Mouse (Mus musculus) left cerebral cortex, postnatal 4 days (tissue): ENCODE data around the gene Zfp110. TPM values are rescaled to one million over a fixed set of nuclear protein-coding genes. Genes with fewer than 3 reads are reported as not detected.

Experiments
- DNase-seq: peaks from one replicate; pipeline ENCODE4 v3.0.0-alpha.2; 2022
- intact Hi-C: fragments of 180-260 bp; cut with DNase I; formaldehyde crosslinking; loops from one replicate; pipeline ENCODE4 v1.15.1; 2025
- total RNA-seq, 2 experiments: library from RNA; stranded (reverse); gene quantifications; 2 replicates each; pipeline ENCODE4 v1.2.3; 2021

Gene Zfp110
- total RNA-seq, 2 experiments from 2014 or later: 20.7 to 22.7 TPM

DNA sequence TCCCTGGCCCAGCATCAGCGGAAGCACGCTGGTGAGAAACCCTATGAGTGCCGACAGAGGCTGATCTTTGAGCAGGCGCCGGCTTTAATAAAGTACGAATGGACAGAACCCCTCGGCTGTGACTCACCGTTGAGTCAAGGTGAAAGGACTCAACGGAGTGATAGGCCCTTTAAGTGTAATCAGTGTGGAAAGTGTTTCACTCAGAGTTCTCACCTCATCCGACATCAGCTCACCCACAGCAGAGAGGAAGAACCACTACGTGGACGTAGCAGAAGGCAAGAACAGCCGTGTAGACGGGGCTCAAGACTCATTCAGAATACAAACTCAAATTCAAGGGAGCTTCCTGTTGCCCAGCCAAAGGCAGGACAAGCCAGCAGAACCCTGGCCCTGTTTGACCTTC, 56.4 kb downstream of the Zfp110 start:
- no peak for DNase-seq
- intact Hi-C loops: no loop called here

DNA sequence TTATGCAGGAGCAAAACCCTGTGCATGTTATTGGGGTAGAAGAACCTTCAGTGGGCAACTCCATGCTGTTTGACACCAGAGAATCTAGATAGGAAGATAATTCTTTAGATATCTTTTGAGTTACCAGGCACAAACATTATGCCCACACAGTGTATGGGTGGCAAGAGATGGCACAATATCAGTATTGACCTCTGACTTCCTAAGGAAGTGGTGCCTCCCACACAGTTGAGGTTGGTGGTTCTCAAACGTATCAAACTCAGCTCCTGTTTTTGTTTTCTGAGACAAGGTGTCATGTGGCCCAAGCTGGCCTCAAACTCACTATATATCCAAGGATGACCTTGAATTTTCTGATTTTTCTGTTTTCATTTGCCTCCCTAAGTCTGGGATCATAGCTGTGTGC, 56.8 kb downstream of the Zfp110 start:
- intact Hi-C loops: no loop called here
- DNase-seq: no peak

DNA sequence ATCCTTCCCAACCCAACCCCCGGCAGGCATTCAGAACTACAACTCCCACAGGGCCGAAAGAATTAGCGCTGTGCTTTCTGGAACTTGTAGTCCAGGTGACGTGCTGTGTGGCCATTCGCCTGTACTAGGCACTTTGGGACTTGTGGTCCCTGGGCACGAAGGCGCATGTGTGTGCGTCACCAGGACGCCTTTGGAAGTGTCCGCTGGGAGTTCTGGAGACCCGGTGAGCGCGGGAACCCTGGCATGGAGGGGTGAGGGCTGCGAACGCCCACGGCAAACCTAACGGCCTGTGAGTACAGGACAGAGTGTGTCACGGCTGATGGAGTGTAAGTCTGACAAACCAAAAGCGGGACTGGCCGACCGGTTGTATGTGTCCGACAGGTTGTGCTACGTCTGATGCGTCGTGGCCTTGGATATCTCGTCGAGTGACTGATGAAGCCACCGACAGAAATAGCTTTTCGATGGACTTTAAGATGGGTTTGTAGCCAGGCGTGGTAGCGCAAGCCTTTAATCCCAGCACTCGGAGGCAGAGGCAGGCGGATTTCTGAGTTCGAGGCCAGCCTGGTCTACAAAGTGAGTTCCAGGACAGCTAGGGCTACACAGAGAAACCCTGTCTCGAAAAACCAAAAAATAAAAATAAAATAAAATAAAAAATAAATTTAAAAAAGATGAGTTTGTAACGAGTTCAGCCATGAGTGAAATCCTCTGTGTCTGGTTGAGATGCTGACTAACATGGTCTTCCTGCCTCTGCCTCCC, 63.3 kb downstream of the Zfp110 start, which contains the start of gene Zscan22:
Gene Zscan22 (plus strand): TSS at position 161 of the 756 bp plus-strand sequence.
- intact Hi-C loops: no loop called here
- peak; percentile 89 for DNase-seq

Other genes with a start within 250 kb of the Zfp110 start
- gene Vmn2r53, start 226.0 kb upstream of the Zfp110 start, total RNA-seq: under 1 TPM; 0.06 to 0.12 TPM
- not detected for gene Vmn2r54, start 194.4 kb upstream of the Zfp110 start, total RNA-seq
- not detected for gene Vmn2r55, start 149.8 kb upstream of the Zfp110 start, total RNA-seq
- under 1 TPM in 1 of 2 experiments, not detected in 1; 0.06 TPM for gene Vmn2r56, start 99.8 kb upstream of the Zfp110 start, total RNA-seq
- 10 to 100 TPM; 28.0 to 32.9 TPM for gene Zscan18, start 31.1 kb upstream of the Zfp110 start, total RNA-seq
- 10 to 100 TPM; 25.9 to 26.3 TPM for gene Zfp329, start 15.9 kb upstream of the Zfp110 start, total RNA-seq
- 10 to 100 TPM in 1 of 2 experiments, 1 to 10 TPM in 1; 9.9 to 10.2 TPM for gene Zfp128, start 46.4 kb downstream of the Zfp110 start, total RNA-seq
- gene Zscan22, start 63.1 kb downstream of the Zfp110 start, total RNA-seq: 10 to 100 TPM; 13.1 to 13.7 TPM
- 100 to 1,000 TPM; 784 to 787 TPM for gene Rps5, start 87.5 kb downstream of the Zfp110 start, total RNA-seq
- gene Rnf225, start 92.7 kb downstream of the Zfp110 start, total RNA-seq: 1 to 10 TPM; 1.2 to 1.6 TPM
- gene Zfp324, start 131.1 kb downstream of the Zfp110 start, total RNA-seq: 10 to 100 TPM; 17.5 to 17.8 TPM
- 1 to 10 TPM; 8.6 to 9.0 TPM for gene Zfp446, start 143.1 kb downstream of the Zfp110 start, total RNA-seq
- under 1 TPM; 0.32 to 0.36 TPM for gene Slc27a5, start 163.4 kb downstream of the Zfp110 start, total RNA-seq
- 100 to 1,000 TPM; 412 to 415 TPM for gene Trim28, start 164.4 kb downstream of the Zfp110 start, total RNA-seq
- 10 to 100 TPM; 35.1 to 36.6 TPM for gene Zbtb45, start 175.3 kb downstream of the Zfp110 start, total RNA-seq
- 100 to 1,000 TPM; 120 to 122 TPM for gene Chmp2a, start 200.0 kb downstream of the Zfp110 start, total RNA-seq
- 100 to 1,000 TPM; 198 to 213 TPM for gene Ube2m, start 203.5 kb downstream of the Zfp110 start, total RNA-seq
- gene Mzf1, start 220.0 kb downstream of the Zfp110 start, total RNA-seq: 10 to 100 TPM; 13.7 to 17.3 TPM